Mouse (Mus musculus): ENCODE results near the gene Rragc.
"Not testable (repeated sequence)": the region's sequence is repeated elsewhere in the genome, so short reads cannot be mapped to it uniquely, and the experiment has no call there.

Gene Rragc

DNA sequence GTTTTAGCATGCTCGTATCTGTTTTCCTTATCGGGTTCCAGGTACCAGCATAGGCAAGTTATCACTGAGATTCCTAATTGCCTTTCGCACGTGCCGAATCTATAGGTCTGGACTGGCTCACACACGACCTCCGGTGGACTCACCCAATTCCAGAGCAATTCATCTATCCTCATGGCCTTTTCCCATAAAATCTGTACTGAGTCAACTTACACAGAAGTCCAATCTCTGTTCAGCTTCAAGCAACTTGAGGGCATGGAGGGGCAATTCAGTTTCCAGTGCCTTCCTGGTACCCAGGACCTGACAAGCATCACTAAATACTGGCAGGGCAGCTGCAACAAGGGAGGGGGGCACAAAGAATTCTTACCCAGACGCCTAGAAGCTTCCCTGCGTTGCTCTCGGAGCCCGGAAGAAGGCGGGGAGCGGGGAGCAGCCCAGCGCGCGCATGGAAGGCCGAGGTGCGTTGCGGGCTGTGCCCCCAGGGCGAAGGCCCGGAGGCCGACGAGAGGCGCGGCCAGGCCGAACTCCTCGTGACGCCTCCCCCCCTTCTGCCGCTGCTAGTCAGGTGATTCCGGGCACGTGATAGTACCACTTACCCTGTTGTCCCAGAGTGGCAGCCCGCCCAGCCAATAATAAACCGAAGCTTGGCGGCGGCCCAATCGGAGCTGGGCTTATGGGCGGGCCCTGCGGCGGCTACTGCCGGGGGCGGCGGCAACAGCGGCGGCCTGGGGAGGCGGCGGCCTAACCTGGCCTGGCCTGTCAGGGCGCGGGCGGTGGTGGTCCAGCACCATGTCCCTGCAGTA is at the start of gene Rragc:
TSS of gene Rragc (plus strand) at position 699 of the 800 bp plus-strand sequence.
- DNase-seq: peak; percentile 100

DNA sequence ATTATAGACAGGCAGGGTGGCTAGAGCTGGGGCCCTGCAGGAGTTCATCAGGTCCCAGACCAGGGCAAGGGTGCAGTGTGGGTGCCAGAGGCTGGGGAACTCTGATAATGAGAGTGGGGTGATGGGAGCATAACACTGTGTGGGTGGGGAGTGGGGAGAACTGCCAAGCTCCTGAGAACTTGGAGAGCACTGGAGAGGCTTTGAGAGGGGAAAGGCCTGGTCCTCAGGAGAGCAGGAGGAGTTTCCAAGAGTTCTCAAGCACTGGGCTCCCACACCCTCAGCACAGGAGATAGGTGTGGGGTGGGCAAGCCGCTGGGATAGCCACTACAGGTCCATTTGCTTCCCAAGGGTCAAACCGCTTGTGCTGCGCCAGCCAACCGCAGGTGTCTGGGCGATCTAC is 23.5 kb upstream of the Rragc start:
- no peak for DNase-seq

DNA sequence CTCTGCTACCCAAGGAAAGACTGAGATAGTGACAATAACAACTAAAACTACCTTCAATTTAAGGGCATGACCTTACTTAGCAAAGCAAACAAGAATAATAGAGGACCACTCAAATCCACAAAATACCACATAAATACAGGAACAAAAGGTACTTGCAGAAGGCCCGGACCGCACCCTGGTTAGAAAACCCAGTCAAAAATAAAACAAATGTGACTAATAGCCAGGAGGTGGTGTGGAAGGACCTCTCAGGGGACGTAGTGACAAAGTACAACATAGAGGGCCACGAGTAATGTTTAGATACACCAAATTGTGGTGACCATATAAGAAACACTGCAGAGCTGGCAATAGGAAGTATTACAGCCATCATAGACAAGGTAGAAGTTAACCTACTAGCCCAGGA is 23.0 kb upstream of the Rragc start:
- DNase-seq: no peak

DNA sequence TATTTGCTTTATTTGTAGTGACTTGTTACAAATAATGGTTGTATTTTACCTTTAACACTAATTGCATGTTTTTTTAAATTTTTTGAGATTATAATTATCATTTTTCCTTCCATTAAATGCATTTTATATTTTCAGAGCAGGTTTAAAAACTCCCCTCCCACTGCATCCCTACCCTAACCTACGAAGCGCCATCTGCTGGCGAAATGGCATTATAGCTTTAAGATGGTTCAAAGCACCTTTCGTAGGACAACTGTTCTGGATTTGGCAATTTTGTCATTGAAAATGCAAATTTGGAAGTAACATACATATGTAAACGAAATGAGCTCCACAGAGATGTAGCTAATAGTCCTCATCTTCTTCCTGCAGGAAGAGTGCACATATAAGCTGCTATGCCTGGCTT is 18.6 kb upstream of the Rragc start:
- DNase-seq: no peak

GRCm38 (mm10) chr4:123903432-123903831 is 13.8 kb upstream of the Rragc start:
- DNase-seq: no peak

GRCm38 (mm10) chr4:123904333-123905125 is 12.7 kb upstream of the Rragc start, which contains the start of gene Mycbp:
TSS of gene Mycbp (plus strand) at chr4:123904832.
- peak; percentile 98 for DNase-seq

DNA sequence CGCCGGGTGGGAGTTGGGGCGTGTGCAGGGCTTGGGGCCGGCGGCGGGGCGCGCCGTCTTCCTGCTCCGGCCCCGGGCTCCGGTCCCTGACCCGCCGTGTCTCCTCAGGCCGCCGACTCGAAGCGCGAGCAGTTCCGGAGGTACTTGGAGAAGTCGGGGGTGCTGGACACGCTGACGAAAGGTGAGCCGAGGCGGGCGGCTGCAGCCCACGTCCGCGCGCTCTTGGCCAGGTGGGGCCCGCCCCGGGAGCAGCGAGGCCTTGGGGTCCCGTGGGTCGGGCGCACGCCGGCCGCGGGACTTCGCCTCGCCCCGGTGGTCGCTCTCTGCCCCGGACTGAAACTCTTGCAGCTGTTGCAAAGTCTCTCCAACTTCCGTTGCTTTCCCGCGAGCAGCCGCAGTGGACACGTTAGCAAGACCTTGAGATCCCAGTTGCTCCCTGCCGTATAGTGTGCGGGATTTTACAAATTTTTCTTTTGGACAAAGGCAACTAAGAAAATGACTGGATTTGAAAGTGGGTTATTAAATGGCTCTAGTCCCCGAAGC is 12.0 kb upstream of the Rragc start:
- no peak for DNase-seq

DNA sequence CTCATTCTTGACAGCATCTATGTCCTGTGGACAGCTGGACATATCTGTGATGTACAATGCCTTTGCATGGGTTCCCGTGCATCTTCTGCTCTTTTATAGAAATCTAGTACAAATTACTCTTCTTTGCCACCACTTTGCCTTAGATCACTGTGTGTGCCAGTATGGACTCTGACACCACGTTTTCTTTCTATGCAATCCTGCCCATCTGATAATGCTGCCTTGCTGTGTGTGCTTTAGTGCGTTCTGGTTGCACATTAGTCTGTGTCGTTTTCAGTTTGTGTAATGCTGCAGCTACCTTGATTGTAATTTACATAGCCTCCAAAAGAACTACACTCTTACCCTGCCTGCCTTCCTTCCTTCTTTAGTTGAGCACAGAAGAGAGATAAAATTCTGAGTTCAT is 5.7 kb upstream of the Rragc start:
- no peak for DNase-seq

DNA sequence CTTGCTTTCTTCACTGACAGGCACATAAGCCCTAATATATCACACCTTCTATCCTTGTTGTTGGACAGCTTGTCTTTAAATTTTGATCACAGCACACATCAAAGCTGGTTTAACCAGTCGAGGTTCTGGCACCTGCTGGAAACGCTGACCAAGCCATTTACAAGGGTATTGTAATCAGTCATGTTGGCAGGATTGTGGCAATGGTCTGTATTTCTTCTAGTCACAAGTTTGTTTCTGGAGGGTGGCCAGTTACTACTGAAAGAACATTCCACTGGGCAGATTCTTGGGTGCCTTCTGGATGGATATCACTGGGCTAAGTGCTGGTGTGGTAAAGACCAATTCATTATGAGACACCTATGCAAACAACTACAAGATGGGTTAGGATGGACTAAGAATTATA is 4.8 kb upstream of the Rragc start:
- no peak for DNase-seq

DNA sequence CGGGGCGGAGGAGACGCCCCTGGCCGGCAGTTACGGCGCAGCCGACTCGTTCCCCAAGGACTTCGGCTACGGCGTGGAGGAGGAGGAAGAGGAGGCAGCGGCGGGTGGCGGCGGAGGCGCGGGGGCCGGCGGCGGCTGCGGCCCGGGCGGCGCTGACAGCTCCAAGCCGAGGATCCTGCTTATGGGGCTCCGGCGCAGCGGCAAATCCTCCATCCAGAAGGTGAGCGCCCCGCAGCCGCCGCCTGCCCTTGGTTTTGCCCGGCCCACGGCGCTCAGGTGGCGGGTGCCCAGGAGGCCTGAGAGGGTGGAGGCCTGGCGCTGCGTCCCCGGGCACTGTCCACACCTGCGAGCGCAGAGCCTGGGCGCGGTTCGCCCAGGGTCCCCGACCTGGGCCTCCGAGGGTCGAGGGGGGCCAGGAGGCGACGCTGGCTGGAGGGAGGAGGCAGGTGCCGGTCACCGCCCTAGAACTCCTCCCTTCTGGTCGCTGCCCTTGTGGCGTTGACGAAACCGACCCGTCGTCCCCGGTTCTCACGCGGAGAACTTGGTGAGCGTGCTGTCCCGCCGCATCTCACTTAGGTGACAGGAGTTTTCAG is 398 bp downstream of the Rragc start, which contains the start of gene 4930535I16Rik:
TSS of gene 4930535I16Rik (minus strand) at position 475 of the 593 bp plus-strand sequence.
- DNase-seq: no peak

DNA sequence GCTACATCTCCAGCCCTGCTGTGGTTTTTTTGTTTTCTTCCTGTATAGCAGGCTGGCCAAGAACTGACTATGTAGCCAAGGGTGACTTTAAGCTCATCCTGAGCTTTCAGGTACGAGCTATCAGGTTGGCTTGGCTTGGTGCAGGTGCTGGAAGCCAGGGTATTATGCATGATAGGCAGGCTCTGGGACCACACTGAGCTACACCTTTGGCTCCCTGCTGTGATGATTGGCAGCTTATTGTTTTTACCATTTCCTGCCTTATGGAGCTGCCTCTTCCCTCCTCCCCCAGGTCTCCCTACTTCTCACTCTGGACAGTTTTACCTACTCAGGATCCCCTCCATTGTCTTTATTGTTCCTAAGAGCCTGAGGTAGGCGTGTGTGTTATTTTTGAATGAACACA is 1.6 kb downstream of the Rragc start:
- no peak for DNase-seq

DNA sequence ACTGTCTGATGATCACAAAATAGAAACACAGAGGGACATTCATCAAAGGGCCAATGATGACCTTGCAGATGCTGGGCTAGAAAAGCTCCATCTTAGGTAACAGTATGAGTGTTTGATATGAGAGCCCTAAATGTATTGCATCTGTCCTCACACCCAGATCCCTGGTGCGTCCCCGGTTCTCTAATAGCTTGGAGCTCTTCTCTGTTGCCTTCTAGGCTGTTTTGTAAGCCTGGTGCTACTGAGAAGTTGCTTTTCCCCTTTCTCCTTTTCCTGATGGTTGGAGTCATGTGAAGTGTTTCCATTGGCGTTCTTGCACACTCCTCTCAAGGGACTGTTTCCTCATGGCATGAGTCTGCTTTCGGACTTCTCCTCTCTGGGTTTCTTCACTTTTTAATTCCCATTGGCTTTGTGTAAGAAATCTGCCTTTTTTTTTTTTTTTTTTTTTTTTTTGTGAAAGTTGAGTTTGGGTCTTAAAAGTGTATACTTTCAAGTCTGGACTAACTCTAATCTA is 3.9 kb downstream of the Rragc start:
- DNase-seq: no peak

DNA sequence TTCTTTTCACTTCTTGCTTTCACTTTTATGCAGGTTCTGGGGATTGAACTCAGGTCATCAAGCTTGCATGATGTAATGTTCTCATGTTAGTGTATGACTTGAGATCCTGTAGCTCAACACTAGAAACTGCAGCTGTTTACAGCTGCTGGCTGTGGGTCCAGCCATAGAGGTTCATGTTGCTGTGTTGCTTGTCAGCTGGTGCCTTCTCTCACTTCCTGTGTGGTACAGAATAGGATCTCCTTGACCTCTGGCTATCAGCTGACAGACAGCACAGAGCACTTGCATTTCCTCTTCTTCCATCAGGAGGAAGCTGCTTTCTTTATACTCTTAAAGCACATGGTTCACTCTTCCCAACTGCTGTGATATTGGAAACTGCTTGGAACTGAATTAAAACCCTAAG is 10.7 kb downstream of the Rragc start:
- DNase-seq: peak; percentile 62

GRCm38 (mm10) chr4:123929994-123930393 is 12.7 kb downstream of the Rragc start:
- no peak for DNase-seq

DNA sequence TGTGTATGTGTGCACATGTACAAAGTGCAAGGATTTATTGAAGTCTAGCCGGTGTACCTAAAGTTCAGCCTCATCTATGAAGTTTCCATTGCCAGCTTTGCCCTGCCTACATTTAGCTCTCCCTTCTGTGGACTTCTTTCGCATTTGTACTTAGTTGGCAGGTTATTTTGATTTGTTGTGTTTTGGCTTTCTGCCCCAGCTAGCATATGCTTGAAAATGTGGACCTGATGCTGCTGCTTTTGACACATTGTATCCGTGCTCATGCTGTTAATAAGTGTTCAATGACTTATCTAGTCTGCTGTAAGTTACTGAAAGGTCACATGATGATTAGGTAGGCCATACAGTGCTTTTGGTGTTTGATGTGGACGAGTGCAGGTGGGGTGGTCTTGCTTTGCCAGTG is 17.1 kb downstream of the Rragc start:
- peak; percentile 61 for DNase-seq

- DNase-seq: no peak
These were observed 18.8 kb downstream of the Rragc start for GRCm38 (mm10) chr4:123936059-123936458.

GRCm38 (mm10) chr4:123939838-123940237 is 22.6 kb downstream of the Rragc start:
- peak; percentile 55 for DNase-seq

DNA sequence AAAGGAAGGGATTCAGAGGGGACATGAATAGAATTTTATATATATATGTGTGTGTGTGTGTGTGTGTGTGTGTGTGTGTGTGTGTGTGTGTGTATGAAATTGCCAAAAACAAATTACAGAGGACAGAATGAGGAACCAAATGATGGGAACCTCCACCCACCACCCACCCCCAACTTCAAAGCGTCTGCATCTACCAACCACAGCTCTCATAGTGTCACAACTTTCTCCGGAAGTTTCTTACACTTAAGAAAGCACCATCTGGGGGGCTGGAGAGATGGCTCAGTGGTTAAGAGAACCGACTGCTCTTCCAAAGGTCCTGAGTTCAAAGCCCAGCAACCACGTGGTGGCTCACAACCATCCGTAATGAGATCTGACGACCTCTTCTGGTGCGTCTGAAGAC is 23.6 kb downstream of the Rragc start:
- DNase-seq: not testable (repeated sequence)

GRCm38 (mm10) chr4:123946701-123947100 is 29.5 kb downstream of the Rragc start:
- DNase-seq: no peak

- DNase-seq: no peak
These were observed 29.9 kb downstream of the Rragc start for GRCm38 (mm10) chr4:123947149-123947548.

DNA sequence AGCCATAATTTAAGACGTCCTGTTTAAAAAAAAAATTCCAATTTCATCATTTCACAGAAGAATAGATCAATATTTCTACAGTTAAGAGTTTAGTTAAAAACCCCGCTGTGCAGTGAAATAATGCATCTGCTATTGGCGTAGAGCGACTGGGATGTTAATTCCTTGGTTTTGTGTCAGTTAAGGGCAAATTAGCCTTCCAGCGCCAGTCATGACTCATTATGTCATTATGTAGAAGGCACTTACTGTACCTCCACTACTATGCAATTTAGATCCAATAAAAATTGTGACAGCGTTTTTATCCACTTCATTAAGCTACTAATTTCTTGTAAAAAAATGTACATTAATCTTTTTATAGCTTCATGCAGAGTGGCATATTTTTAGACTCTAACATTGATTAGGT is 31.7 kb downstream of the Rragc start:
- DNase-seq: no peak

GRCm38 (mm10) chr4:123949649-123950048 is 32.4 kb downstream of the Rragc start:
- no peak for DNase-seq

GRCm38 (mm10) chr4:123952059-123952458 is 34.8 kb downstream of the Rragc start:
- DNase-seq: no peak
